Mouse (Mus musculus) kidney, adult 2 months (tissue): ENCODE results near the gene Scd4. TPM values are rescaled to one million over a fixed set of nuclear protein-coding genes. Genes with fewer than 3 reads are reported as not detected.

Experiments used
- DNase-seq: peaks from one replicate; pipeline ENCODE4 v3.0.0; 2021
- H3K27ac ChIP-seq: fragments of 200-500 bp; 2 replicates; pipeline ENCODE4 v1.5.1; 2012; ENCODE audit warnings: low read depth, low read length, control low read depth, inconsistent platforms; ENCODE audit not compliant: insufficient read depth
- H3K27me3 ChIP-seq: fragments of 200-500 bp; replicated peaks from 2 replicates; pipeline ENCODE4 v1.6.1; 2012; ENCODE audit warnings: mild to moderate bottlenecking, moderate library complexity, low read length, inconsistent platforms; ENCODE audit not compliant: control insufficient read depth, insufficient read depth
- H3K36me3 ChIP-seq: fragments of 200-500 bp; 2 replicates; pipeline ENCODE4 v1.6.1; 2012; ENCODE audit warnings: mild to moderate bottlenecking, moderate library complexity, low read length, inconsistent platforms; ENCODE audit not compliant: control insufficient read depth, insufficient read depth
- H3K4me1 ChIP-seq: fragments of 200-500 bp; 2 replicates; pipeline ENCODE4 v1.6.1; 2011; ENCODE audit warnings: low read length; ENCODE audit not compliant: control insufficient read depth, insufficient read depth
- H3K4me3 ChIP-seq: fragments of 200-500 bp; 2 replicates; pipeline ENCODE4 v1.5.1; 2011; ENCODE audit warnings: mild to moderate bottlenecking, low read depth, low read length, control low read depth; ENCODE audit not compliant: insufficient read depth
- CTCF ChIP-seq: fragments of 200-500 bp; conservative IDR thresholded peaks from 2 replicates; pipeline ENCODE4 v1.5.1; 2011; ENCODE audit warnings: low read depth, mild to moderate bottlenecking, control low read depth, low read length, moderate library complexity, mixed read lengths; ENCODE audit not compliant: insufficient read depth, insufficient read length
- POLR2A ChIP-seq: fragments of 200-500 bp; IDR thresholded peaks from one replicate; pipeline ENCODE4 v1.6.1; 2011; ENCODE audit warnings: low read depth, low read length, control low read depth
- whole genome bisulfite sequencing: fragments of 180-500 bp; shearing (Covaris S2); methylation state at CpG from one replicate; pipeline ENCODE4 v1.1.7; 2018; 5-methylcytosine and 5-hydroxymethylcytosine counted together
- polyA plus RNA-seq: library from polyadenylated mRNA; depleted of rRNA; stranded (reverse); fragments of >200 nt; gene quantifications from 2 replicates; pipeline ENCODE4 v1.2.3, GENCODE M21; 2012

The Scd4 gene
- polyA plus RNA-seq, 1 experiment, result 0.23 TPM

DNA sequence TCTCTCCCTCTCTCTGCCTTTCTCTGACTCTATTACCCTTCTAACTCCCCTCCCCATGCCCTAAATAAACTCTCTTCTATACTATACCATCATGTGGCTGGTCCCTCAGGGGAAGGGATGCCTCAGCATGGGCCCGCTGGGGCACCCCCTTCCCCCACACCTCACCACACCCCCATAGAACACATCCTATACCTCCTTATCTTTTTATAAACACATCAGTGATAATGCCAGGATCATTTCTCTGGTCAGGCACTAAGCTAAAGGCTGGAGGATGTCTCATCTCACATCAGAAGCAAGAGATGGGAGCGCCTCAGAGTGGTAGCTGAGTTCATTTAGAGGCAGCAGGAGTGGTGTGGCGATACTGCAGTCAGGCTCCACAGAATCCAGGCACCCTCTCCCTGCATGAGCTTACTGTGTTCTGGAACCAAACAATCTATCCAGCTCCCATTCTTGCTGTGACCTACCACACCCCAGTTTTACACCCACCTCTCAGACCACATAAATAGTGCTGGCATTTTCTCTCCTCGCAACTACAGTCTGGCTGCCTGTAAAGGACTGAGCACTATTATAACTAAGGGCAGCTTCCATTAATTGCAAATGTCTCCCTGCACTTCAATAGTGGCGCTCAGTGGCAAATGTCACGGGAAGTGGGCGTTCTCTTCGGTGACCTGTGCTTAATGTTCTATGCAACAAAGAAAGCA lies 21.4 kb upstream of the Scd4 start:
- Histone ChIP-seq H3K27ac (no peak overlapping the region), H3K36me3 (no peaks in the 10 kb centered on the region), H3K4me3 (no peak overlapping the region), H3K4me1 (peaks cover 4% of the 10 kb centered on the region), H3K27me3 (no peaks in the 10 kb centered on the region)
- TF ChIP-seq CTCF, result no peak
- TF ChIP-seq POLR2A, result no peak
- DNase-seq, result no peak
- WGBS, result 56% methylated on average over 8 of the region's 8 CpGs

DNA sequence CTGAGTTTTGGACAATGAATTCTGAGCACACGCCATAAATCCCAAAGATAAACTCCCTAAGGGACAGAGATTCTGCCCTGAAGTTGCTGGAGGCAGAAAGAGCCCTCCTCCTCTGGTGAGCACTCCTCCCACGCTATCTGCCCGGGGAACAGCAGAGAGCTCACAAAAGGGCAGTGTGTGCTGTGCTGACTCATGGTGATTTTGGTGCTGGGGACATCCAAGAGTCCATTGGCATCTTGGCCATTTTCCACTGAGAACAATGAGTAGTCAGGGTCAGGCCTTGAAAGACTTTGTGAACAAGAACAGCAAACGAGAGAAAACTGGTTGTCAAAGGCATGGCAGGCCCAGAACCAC lies 20.9 kb upstream of the Scd4 start:
- Histone ChIP-seq H3K4me3 (no peak overlapping the region), H3K36me3 (no peaks in the 10 kb centered on the region), H3K27me3 (no peaks in the 10 kb centered on the region), H3K4me1 (peaks cover 4% of the 10 kb centered on the region), H3K27ac (no peak overlapping the region)
- DNase-seq, result peak; percentile 68
- TF ChIP-seq CTCF, result no peak
- no peak for TF ChIP-seq POLR2A
- 29% methylated on average over 4 of the region's 4 CpGs for WGBS

DNA sequence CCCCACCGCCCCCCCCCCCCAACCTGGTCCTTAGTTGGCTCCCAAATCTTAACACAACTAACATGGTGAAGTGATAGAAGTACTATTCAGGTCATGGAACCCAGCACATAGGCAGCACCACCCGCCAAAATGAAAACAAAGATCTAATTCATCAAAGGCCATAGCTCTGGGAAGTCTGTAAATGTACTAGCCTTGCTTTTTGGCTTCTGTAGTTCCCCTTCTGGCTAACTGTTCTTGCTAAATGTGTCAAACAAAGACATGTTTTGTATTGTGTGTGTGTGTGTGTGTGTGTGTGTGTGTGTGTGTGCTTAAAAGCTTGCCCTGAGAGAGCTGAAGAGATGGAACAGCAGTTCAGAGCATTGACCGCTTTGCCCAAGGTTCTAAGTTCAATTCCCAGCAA lies 19.8 kb upstream of the Scd4 start:
- Histone ChIP-seq H3K36me3 (no peaks in the 10 kb centered on the region), H3K4me1 (peaks cover 4% of the 10 kb centered on the region), H3K4me3 (no peak overlapping the region), H3K27ac (no peak overlapping the region), H3K27me3 (no peaks in the 10 kb centered on the region)
- 87% methylated on average over 3 of the region's 3 CpGs for WGBS
- no peak for DNase-seq
- TF ChIP-seq CTCF (no peak), POLR2A (no peak)

DNA sequence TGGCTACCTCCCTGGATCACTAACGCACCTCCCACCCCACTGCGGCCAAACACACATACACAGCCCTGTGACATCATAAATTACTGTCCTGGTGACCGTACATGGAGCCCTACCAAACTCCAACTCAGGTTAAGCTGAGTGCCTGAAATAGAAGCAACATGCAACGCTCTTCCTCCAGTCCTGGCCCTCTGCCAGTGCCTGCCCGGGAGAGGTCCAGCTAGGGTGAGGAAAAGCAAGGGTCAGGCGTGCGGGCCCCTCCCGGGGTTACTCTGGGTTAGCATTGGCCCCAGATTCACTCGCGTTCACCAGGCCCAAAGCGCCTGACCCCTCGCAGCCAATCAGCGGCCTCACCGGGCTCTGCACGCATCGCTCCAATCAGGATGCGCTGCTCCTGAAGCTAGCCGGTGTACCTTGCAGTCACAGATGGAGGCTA lies 18.5 kb upstream of the Scd4 start:
- no peaks in the 10 kb centered on the region for H3K36me3 ChIP-seq

DNA sequence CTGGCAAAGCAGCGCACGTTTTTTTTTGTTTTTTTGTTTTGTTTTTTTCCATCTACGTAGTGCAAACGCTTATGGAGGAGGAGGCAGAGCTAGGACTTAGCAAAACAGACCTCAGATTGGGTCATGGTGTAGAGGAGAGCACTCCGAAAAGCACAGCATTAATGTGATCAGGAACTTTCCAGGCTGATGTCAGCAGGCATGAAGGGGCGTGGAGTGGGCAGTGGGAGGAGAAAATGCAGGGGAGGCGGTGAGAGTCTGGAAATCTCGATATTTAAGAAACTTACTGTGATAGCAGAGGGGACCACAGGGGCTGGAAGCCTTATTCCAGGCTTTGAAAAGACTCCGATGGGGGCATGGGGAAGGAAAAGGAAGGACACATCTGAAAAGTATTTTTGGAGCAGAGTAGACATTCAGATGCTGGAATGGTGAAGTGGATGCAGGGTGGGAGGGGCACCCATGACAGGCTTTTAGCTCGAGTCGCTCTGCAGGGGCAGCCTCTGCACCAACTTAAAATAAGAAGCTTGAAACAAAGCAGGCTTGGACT lies 17.9 kb upstream of the Scd4 start:
- Histone ChIP-seq H3K36me3 (no peaks in the 10 kb centered on the region), H3K4me3 (peak overlapping the region; percentile 51), H3K27me3 (no peaks in the 10 kb centered on the region), H3K27ac (peak overlapping the region; percentile 72), H3K4me1 (peaks cover 4% of the 10 kb centered on the region)
- peak; percentile 72 for DNase-seq
- WGBS, result under 1% methylated on average over 11 of the region's 11 CpGs
- no peak for TF ChIP-seq POLR2A
- no peak for TF ChIP-seq CTCF

More for the DNA sequence above, 18.5 kb upstream of the Scd4 start:
- peak; percentile 97 for DNase-seq
- H3K27ac ChIP-seq, result peak overlapping the region; percentile 43
- peak overlapping the region; percentile 51 for H3K4me3 ChIP-seq
- H3K27me3 ChIP-seq, result no peaks in the 10 kb centered on the region
- peaks cover 4% of the 10 kb centered on the region for H3K4me1 ChIP-seq
- WGBS, result 2% methylated on average over 18 of the region's 18 CpGs
- TF ChIP-seq POLR2A, result no peak
- TF ChIP-seq CTCF, result no peak

DNA sequence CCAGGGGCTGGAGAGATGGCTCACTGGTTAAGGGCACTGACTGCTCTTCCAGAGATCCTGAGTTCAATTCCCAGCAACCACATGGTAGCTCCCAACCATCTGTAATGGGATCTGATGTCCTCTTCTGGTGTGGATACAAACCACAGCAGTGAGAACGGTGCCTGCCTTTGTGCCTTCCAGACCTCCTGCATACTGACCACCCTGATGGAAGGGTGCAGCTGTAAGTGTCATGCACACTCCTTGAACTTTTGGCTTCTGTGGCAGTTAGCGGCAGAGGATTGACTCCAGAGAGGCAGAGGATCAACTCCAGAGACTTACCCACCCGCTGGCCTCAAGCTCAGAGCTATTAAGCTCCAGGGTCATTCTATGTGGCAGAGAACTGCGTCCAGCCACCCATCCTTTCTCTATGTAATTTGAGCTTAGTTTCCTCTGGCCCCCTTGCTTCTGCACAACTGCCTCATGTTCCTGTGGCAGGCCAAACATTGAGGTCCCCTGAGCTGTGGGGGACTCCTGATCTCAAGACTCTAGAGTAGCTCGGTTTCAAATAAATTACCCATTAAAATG lies 16.1 kb upstream of the Scd4 start:
- no peaks in the 10 kb centered on the region for H3K27me3 ChIP-seq
- DNase-seq, result no peak
- H3K36me3 ChIP-seq, result no peaks in the 10 kb centered on the region
- no peak overlapping the region for H3K4me3 ChIP-seq
- WGBS, result 69% methylated on average over 5 of the region's 5 CpGs
- H3K4me1 ChIP-seq, result peaks cover 4% of the 10 kb centered on the region
- TF ChIP-seq POLR2A, result no peak
- no peak for TF ChIP-seq CTCF
- H3K27ac ChIP-seq, result no peak overlapping the region

DNA sequence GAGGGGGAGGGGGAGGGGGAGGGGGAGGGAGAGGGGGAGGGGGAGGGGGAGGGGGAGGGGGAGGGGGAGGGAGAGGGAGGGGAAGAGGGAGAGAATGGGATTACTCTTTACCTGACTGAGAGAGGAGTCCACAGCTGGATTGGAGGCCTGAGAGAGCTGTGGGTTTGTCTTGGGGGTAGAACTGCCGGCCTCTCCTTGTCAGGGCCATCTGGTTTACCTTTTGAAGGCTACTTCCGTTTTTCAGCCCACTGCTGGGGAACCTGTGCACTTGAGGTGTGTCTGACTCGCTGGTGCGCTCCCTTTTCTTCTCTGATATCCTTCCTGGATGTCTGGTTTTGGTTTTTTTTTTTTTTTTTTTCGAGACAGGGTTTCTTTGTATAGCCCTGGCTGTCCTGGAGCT lies 15.5 kb upstream of the Scd4 start:
- TF ChIP-seq POLR2A (no peak), CTCF (no peak)
- 76% methylated on average over 5 of the region's 5 CpGs for WGBS

More for the DNA sequence above, 15.5 kb upstream of the Scd4 start:
- Histone ChIP-seq H3K27me3 (no peaks in the 10 kb centered on the region), H3K36me3 (no peaks in the 10 kb centered on the region), H3K4me1 (peaks cover 4% of the 10 kb centered on the region), H3K4me3 (no peak overlapping the region), H3K27ac (no peak overlapping the region)
- no peak for DNase-seq
